Mouse (Mus musculus) spleen, postnatal 4 days (tissue): ENCODE results near the gene Dntt.

ENCODE experiments used
- DNase-seq, 2 experiments: peaks; one replicate each; pipeline ENCODE4 v3.0.0; 2022; ENCODE audit warnings: low spot score in 2 of 2

The Dntt gene

DNA sequence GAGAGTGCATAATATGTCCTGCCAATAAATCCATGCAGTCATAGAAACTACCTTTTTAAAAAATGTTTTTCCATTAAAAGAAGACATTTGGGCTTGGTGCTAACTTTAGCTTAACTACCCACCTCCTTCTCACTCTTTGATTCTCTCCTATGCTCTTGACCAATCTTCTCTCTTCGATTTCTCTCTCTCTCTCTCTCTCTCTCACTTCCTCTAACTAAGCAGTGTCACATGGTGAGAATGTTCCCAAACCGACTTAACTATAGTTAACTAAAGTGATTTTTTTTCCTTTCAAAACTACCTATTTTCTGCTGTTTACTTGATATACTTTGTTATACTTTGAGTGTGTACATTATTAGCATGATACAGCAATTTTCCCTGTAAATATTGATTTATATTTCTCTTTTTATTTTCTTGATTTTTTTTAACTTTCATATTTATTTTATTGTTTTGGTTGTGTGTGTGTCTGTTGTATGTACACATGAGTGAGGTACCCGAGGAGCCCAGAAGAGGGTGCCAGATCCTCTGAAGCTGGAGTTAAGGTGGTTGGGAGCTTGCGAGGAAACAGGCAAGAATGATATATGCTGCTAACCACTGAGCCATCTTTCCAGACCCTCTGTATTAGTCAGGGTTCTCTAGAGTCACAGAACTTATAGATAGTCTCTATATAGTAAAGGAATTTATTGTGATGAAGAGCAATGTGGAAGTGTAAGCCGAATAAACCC lies 20.2 kb upstream of the Dntt start:
- no peak for DNase-seq

DNA sequence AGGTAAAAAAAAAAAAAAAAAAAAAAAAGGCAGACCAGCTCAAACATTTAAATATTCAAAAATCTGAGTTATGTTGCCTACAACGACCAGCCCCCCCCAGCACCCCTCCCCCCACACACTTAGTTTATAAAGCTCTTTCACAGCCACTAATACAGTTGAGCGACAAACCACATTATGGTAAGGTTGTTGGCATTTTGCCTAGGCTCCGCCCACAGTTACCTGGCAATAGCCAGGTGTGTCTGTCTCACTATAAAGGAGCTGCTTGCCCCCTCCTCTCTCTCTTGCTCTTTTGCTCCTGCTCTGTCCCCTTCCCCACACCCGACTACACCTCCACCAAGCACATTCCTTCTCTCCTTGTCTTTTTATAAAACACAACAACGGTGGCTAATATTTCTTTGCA lies 17.4 kb upstream of the Dntt start:
- DNase-seq: no peak

GRCm38 (mm10) chr19:41013591-41013990 lies 15.5 kb upstream of the Dntt start:
- no peak for DNase-seq

GRCm38 (mm10) chr19:41014003-41014402 lies 15.1 kb upstream of the Dntt start:
- no peak for DNase-seq

DNA sequence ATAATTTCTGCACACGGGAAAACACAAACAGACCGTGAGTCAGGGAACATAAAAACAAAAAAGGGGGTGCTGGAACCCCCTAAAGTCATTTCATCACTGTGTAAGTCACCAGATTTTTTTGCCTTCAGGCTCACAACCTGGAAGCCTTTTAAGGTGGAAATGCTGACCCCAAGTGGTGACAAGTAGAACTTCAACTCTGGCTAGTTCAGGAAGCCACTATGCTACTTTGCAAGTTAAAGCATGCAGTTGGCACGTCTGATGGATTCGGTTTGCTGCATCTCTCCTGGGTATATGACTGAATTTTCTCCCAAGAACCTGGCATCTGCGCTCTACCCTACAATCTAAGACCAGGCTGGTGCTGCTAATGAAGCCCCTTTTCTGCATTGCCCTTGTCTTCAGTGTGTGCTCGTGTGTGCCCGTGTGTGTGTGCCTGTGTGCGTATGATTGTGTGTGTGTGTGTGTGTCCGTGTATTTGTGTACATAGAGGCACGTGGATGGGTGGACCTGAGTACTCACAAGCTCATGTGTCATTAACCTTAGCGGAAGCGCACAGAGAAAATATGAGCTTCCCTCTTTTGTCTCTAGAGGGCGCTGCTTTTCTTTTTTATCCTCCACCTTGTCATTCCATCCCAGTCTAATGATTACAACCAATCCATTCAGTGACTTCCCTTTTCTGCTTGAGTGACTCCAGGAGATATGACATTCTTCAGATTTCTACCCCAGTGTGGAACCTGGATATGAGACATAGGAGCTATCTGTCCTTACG lies 12.9 kb upstream of the Dntt start:
- peak; percentile 59 to 72 for DNase-seq

GRCm38 (mm10) chr19:41019164-41019675 lies 9.9 kb upstream of the Dntt start:
- DNase-seq: no peak

DNA sequence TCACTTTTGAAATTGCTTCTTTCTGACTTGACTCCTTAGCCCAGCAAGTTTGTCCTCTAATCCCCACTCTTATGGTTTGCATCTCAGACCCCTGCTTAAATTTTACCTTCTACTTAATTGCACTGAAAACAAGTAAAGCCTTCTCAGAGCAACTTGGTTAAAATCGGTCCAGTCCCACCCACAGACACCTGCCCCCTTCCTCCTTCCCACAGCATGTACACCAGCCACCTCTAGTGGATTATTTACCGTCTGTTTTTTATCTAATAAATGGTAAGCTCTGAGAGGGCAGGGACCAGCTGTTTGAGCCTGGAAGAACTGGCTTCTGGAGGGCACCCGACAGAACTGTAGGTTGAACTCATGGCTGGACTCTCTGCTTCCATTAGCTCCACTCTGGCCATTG lies 8.5 kb upstream of the Dntt start:
- no peak for DNase-seq

- DNase-seq: no peak
Observed at GRCm38 (mm10) chr19:41022244-41022643, 6.8 kb upstream of the Dntt start.

DNA sequence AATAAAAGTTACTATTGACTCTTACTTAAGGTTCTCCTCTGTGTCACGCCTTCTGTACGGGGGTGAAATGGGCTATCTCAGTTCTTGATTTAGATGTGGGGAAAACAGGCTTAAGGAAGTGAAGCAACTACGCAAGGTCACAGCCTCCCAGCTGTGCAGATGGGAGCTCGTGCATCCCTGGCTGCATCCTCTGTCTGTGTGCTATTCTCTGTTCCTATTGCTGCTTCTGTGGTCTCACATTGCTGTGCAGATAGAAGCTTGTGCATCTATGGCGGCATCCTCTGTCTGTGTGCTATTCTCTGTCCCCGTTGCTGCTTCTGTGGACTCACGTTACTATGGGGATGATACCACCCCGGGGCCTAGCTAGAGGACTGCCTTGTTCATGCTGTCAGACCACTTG lies 2.5 kb upstream of the Dntt start:
- DNase-seq: no peak

GRCm38 (mm10) chr19:41027024-41027423 lies 2.1 kb upstream of the Dntt start:
- DNase-seq: no peak

- no peak for DNase-seq
Observed at GRCm38 (mm10) chr19:41027601-41028000, 1.5 kb upstream of the Dntt start.

- no peak for DNase-seq
Observed at GRCm38 (mm10) chr19:41030161-41030560, 1.1 kb downstream of the Dntt start.

DNA sequence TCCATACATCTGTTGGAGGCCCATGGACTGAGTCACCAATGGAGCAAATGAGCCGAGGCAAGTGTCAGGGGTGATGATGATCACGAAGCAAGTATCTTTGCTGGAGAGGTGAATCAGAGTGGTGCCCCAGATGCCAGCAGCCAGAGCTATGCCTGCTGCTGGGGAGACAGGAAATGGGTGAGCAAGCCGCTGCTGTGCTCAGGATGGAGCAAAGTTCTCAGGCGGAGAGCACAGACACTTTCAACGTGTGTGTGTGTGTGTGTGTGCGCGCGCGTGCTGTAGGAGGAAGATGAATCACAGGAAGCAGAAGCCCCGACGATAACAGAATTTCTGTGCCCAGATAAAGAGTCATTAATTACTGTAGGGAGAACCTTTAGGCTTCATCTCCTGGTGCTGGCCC lies 1.9 kb downstream of the Dntt start:
- DNase-seq: no peak

- DNase-seq: no peak
Observed at GRCm38 (mm10) chr19:41031869-41032268, 2.8 kb downstream of the Dntt start.

DNA sequence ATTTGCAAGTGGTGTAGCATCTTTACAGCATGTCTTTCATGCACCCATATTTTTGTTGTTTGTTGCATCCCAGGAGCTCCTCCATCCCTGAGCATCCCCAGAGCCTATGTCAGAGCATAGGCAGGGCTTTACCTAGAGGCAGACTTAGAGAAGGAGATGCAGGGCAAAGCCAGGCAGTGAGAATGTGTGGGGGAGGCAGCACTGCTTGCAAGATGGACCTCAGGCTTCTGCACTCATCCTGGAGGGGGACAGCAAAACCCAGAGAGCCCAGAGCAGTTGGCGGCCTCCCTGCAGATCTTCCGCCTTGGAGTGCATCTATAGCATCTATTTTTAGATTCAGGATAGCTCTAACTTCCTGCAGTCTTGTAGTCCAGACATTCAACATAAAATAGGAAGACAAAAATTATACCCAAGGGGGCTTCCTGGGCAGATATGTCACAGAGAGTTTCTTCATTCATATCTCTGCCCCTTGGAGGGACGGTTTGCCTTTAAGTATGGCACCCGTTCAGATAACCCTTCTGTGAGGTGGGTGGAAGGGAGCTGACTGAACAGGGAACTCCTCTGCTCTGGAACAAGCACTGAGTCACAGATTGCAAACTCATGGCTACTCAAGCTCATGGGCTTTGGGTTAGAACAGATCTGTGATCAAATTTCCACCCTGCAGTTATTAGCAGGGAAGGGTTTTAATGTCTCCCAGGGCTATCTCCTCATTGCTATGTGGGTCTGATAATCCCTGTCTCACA lies 6.9 kb downstream of the Dntt start:
- no peak for DNase-seq

DNA sequence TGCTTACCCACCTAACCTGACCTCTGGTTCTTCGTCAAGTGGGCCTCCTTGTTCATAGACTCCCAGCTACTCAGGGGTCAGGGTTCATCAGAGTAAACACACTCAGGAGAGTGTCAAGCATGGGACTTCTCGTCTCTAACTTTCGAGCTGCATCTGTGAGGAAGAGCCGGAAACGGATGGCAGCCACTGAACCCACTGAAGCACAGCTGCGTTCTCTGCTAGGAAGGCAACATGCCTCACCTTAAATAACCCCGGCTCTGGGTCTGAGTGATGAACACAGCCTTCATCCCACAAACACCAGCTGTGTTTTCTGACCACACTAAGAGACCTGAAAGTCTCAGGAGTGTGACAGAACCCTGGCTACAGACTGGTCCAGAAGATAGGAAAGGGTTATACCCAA lies 10.0 kb downstream of the Dntt start:
- no peak for DNase-seq

DNA sequence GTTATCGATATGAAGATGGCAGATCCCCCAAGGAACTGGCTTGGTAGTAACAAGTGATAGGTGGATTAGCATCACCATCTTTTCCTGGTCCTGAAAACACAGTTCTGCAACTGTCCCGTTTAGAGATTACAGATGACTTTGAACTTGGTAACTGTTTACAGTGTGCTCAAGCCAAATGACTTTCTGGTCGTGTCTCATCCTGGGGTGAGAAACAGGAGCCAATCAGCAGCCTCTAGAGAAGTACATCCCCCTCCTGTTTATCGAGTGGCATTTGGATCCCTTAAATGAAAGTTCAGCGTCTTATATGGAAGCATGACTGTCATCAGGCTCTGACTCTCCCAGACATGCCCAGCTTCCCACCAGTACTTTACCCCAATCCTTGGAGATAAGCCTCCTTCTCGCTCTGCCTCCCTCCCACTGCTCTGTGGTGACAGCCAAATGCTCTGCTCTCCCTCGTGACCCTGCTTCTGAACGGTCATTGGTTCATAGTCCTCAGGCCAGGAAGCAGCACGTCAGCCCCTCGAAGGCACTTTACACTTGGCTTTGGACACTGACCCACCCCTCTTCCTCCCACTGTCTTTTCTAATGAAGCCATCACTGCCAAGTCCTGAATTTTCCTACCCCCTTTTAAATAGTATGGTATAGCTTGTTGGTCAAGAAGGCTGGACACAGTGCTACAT lies 16.2 kb downstream of the Dntt start:
- DNase-seq: no peak

DNA sequence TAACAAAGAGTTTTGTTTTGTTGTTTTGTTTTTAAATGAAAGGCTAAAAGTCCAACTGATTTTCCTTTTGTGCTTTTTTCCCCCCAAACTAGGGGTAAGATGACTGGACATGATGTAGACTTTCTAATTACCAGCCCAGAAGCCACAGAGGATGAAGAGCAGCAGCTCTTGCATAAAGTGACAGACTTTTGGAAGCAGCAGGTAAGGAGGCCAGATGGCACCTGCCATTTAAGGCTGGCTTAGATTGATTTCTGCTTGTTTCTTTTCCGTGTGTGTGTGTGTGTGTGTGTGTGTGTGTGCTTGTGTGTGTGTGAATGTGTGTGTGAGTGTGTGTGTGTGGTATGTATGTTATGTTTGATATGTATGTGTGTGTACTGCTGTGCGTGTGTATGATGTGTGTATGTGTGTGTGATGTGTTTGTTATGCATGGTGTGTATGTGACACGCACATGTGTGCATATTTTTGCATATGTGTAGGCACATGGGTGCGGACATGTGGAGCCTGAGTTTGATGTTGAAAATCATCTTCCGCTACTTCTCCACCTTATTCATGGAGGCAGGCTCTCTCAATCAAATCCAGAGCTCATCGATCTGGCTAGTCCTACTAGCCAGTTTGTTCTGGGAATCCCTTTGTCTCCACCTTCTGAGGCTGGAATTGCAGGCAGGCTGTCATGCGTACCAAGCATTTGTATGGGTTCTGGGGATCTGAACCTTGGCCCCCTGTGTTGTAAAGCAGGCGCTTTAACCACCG lies 18.5 kb downstream of the Dntt start:
- DNase-seq: no peak

- DNase-seq: no peak
Observed at GRCm38 (mm10) chr19:41048187-41048559, 19.1 kb downstream of the Dntt start.

DNA sequence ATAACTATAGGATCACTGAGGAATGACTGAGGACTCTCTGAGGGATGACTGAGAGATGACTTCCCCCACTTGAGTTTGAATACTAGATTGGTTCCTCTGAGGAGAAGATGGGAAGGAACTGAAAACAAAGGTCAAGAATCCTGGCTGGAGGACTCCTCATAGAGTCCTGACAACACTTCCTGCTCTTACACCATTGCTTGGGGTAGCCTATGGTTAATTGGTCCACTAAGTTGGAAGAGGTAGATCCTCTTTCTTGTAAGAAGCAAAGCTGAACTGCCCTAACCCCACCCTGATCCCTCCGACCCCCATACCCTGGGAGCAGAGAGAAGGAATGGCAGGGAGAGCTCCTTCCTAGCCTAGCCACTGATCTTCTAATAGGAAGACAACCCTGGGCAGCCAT lies 22.6 kb downstream of the Dntt start:
- DNase-seq: no peak

DNA sequence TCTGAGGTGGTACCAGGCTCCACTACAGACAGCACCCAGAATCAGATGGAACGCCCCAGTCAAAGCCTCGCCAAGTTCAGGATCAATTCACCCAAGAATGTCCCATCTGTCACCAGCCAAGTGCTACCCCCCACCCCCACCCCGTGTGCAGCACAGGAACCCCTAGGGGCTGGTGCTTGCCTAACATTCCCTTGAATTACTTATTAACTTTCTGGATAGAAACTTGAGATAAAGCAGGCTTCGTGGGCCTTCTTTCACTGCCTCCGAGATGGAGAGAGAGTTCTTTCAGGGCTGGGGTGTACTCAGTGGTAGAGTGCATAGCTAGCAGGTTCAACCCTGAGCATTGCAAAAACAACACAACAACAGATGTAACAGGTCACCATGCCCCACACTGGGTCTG lies 23.2 kb downstream of the Dntt start:
- no peak for DNase-seq
